Mouse (Mus musculus) testis, postnatal 10 days (tissue): ENCODE results near the gene 1110008P14Rik.

Experiments used
- DNase-seq: peaks from one replicate; pipeline ENCODE4 v3.0.0; 2021; ENCODE audit warnings: low spot score

Gene 1110008P14Rik

GRCm38 (mm10) chr2:32342039-32342438, 39.7 kb downstream of the 1110008P14Rik start:
- DNase-seq, result no peak

- DNase-seq, result no peak
Measured at GRCm38 (mm10) chr2:32341634-32341939, 40.2 kb downstream of the 1110008P14Rik start.

GRCm38 (mm10) chr2:32340836-32341633, 40.7 kb downstream of the 1110008P14Rik start:
- DNase-seq, result no peak

GRCm38 (mm10) chr2:32339912-32340642, 41.7 kb downstream of the 1110008P14Rik start:
- DNase-seq, result no peak

- DNase-seq, result no peak
Measured at GRCm38 (mm10) chr2:32335888-32336287, 45.9 kb downstream of the 1110008P14Rik start.

GRCm38 (mm10) chr2:32332159-32332558, 49.6 kb downstream of the 1110008P14Rik start:
- DNase-seq, result no peak

- DNase-seq, result no peak
Measured at GRCm38 (mm10) chr2:32329531-32329930, 52.2 kb downstream of the 1110008P14Rik start.

GRCm38 (mm10) chr2:32328911-32329460, 52.8 kb downstream of the 1110008P14Rik start:
- no peak for DNase-seq

- DNase-seq, result no peak
Measured at GRCm38 (mm10) chr2:32327200-32327599, 54.5 kb downstream of the 1110008P14Rik start.
